Mouse (Mus musculus): ENCODE results near the gene Gpnmb.

Gpnmb gene

DNA sequence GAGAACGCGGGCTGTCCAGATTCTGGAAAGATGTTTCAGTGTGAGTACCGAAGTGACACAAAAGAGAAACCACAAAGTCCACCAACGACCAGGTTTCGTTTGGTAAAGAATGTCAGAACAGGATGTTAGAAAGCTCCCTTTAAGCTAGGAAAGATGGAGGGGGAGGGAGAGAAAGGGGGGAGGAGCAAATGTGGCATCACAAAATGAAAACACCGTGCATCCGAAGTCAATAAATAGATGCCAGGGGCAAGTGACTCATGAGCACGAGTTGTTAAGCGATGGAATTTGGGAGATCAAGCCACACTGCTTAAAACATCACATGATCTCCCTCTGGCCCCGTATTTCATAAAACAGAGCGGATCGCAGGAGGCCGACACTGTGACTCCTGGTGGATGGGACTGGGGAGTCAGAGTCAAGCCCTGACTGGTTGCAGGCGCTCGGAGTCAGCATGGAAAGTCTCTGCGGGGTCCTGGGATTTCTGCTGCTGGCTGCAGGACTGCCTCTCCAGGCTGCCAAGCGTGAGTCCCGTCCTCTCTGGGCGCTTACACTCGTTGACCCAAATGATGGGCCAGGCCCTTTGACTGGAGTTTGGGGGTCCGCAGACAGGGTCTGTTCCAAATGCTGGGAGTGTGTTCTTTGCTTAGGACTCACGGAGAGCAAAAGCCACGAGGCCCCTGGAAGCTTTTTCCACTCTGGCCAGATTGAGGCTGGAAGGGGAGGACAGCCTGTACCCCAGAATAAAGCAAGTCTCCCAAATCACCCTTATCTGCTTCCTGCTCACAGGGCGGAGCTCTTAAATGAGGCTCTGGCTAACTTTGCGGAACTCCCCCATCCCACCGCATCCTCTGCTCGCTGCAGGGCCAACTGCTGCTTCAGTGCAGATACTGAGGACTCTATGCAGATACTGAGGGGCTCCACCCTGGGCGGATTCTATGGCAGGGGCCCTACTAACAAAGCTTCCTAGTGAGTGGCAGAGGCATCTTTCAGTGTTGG, at the start of gene Gpnmb:
Gene Gpnmb, plus strand, starts transcription at position 272 of the 993 bp plus-strand sequence.
- DNase-seq, result no peak

DNA sequence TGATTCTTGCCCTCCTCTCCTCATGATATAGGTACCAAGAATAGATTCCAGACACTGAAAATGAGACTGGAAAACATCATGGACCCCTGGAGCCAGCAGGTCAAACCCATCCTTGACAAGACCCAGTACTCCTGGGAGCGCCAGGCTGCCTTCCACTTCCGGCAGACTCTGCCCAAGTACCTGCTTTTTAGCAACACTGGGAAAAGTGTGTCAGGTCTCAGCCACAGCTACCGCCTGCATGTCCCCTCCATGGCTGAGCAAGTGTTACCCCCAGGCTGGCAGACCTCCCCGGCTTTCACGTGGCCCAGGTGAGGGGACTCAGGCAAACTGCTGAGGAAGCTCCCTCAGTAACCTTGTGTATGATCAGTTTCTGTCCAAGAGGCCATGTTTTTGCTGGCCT, 46.4 kb upstream of the Gpnmb start:
- DNase-seq, result no peak

DNA sequence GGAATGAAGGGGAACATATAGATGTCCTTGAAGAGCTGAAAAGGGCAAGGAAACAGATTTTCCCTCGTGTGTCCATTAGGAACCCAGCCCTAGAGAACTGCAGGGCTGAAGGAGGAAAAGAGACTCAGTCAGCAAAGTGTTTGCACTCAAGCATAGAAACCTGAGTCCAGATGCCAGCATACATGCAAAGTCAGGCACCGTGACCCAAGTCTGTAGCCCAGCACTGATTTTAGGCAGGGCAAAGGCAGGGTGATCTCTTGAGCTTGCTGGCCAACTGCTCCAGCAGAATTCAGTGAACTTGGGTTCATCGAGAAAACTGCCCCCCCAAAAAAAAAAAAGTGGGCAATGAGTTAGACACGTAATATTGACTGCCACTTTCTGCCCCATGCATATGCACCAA, 44.4 kb upstream of the Gpnmb start:
- DNase-seq, result peak; percentile 32 to 47

DNA sequence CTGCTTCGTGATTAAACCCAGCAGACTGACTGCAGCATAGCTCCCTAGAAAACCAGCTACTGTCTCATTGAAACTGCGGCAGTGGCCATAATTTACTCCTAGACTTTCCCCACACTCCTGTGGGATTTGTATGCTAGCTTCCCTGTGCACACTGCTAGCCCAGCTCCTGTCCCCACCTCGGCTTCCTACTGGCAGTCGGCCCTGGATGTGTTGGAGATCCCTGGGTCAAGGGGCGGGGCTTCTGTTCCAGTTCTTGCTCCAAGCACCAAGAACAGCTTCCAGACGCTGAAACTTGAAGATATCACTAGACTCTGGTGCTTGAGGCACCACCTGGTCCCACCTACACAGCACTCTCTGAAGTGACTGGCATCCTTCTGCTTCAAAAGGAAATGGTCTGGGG, 38.2 kb upstream of the Gpnmb start:
- no peak for DNase-seq

DNA sequence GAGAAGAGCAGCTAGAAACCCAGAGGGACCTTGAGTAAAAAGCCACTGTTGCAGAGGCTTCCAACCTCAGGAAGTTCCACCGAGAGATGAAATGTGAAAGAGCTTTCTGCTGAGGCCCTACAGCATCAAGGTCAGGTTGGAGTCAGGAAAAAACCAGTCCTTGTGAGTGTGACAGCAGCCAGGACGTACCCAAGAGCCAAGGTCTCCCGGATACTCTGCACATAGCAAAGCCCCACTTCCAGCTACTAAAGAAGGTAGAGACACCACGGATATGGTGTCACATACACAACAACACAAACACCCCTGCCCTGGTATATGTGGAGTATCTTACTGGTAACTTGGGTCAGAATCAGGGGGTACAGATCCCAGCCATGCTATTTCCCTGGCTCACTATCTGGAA, 37.5 kb upstream of the Gpnmb start:
- DNase-seq, result no peak

DNA sequence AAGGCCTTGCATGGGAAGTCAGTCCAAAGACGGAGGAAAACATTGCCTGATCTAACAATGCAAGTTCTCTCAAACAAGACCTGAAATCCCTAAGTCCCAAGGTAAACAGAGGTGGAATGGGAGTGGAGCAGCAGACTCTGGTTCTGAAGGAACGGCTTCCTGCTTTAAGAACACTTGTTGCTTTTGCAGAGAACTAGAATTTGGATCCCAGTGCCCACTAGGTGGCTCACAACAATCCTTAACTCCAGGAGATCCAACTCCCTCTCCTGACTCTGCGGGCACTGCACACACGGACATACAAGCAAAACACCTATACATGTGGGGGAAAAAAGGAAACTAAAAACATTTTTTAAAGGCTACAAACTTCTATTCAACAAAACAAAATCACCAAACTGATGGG, 33.0 kb upstream of the Gpnmb start:
- peak in 1 of 2 experiments; percentile 14 for DNase-seq

DNA sequence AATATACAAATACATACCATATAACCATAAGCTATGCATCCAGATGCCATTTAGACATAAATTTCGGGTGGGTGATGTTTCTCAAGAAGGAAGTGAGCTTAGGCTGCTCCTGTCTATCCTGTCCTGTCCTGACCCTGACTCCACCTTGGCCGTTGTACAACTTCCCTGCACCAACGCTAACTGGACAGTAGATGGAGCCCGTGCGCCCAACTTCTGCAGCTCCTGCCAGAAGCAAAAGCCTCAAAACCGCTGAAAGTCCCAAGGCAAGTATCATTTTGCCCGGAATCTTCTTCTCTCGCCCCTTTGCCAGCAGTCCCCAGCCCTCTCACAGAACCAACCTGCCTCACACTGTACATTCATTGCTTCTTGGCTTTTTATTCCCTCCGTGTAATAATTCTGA, 28.4 kb upstream of the Gpnmb start:
- DNase-seq, result peak; percentile 42 to 68

DNA sequence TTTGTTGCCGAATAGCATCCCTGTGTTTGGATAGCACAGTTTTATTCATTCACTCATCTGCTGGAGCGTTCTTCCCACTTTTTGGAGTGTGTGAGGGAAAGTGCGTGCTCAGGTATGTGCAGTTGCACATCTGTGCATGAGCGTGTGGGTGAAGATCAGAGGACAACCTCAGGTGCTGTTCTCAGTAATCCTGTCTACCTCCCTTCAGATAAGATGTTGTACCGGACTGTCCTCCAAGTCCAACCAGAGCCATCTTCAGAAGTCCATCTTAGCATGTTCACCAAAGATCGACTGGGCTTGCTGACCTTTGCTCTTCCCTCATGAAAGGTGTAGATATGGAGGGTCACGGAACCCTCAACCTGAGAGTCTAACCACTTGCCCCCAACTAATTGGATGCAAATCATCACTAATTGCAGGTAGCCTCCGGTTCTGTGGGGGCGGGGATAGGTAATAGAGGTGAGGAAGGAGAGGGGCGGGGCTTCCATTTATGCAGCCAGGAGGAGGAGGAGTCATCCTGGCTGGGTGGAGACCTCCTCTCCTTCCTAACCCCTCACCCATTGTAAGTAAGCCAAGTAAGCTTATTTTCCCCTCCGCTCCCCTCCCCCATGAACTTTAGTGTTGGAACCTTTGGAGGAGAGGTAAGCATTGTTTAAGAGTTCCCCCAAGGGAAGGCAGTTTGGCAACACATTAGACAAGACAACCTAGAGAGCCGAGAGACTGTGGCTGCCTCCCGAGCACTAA, 27.8 kb upstream of the Gpnmb start:
- DNase-seq, result no peak

DNA sequence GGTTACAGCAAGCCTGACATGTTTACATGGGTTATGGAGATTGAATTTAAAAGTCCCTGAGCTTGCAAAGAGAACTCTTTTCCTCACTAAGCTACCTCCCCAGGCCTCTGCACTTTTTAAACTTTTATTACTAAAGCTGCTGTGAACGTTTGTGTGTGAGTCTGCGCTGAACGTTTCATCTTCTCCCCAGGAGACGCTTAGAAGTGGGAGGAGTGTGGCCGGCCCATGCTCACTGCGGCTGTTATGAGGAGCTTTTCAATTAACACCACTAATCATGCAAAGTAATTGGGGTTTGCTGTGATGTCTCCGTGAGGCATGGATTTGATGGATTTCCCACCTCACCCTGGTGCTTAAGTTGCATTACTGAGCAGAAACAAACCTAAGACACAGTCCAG, 27.2 kb upstream of the Gpnmb start:
- no peak for DNase-seq

DNA sequence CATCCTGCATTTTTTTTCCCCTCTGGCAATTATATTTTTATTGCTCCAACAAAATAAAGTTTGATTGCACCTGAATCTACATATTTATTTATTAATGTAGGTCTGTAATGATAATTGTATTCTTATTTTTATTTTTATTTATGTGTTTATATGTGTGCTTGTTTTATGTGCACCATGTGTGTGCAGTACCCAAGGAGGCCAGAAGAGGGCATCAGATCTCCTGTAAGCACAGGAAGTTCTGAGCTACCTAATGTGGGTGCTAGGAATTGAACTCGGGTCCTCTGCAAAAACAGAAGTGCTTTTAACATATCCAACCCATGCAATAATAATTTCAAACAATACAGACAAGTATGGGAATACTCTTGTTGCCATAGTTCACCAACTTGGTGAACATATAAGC, 26.7 kb upstream of the Gpnmb start:
- DNase-seq, result no peak

DNA sequence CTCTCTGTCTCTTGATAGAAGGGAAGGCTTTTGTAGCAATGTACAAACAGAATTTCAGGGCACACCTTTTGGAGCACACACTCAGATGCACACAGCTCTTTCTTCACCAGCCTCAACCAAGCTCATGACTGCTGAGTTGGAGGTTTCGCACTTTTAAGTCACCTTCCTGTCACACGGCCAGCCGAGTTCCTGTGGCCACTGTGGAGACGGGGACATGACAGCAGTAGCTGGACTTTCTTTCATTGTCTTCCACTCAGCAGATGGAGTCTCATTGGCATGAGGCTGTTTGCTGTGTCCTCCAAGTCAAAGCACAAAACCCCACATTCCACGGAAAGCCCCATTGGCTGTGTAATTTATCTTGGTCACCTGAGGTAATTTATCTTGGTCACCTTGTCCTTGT, 25.2 kb upstream of the Gpnmb start:
- no peak for DNase-seq

DNA sequence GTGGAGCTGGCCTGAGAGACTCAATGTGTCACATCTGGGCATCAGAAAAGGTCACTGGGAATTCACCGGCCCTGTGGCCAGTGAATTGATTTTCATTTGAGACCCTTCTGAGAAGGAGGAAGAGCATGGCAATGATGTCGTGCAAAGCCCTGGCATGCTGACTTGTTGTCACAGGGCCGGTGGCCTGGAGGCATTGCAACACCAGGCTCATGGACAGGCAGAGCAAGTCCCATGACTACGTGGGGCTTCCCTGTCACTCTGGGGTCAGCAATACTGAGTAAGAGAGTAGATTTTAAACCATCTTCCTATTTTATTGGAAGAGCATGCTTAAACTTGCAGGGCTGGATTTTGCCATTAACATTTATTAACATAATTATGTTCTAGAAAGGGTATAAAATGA, 23.3 kb upstream of the Gpnmb start:
- DNase-seq, result no peak

DNA sequence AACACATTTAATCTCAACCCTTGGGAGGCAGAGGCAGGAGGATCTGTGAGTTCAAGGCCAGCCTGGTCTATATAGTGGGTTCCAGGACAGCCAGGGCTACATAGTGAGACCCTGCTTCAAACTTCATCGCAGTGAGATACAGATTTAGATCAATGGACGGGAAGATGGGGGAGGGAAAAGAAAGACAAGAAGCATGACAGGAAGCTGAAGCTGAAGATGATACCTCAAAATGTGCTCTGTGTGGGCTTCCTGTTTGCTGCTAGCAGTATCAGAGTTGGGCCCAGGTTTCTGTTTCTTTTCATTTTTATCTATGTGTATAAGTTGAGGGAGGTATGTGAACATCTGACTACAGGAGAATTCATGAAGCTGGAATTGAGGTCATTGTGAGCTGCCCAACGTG, 22.9 kb upstream of the Gpnmb start:
- DNase-seq, result no peak

DNA sequence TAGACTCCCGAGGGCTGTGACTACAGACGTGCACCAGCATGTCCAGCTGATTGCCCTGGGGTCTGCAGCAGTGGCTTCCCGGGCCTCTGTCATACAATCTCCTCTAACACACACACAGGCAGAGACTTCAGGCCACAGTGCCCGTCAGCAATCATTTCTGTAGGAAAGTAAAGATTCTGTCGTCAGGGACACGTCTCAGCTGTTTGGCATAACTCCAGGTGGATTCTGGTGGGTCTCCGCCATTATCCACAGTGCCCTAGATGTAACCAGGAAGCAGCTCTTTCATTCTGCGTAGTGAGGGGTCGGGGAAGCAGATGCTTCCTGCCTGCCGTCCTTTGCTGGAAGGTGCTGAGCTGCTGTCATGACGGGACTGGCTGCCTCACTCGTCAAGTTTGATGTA, 19.2 kb upstream of the Gpnmb start:
- no peak for DNase-seq

DNA sequence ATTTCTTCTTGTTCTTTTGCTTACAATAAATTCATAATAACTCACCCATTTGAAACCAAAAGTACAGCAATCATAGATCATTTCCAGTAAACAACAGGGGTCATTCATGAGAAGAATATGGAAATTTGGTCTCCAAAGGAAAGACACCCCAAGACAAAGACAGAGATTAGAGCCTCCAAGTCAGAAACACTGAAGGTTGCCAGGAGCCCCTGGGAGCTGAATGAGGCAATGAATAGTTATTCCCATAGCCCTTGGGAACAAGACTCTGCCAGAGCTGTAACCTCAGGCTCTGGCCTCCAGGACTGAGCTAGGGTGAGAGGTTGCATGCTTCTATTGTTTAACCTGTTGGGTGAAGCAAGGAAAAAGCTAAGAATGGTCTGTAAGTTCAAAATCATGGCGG, 17.0 kb upstream of the Gpnmb start:
- DNase-seq, result no peak

DNA sequence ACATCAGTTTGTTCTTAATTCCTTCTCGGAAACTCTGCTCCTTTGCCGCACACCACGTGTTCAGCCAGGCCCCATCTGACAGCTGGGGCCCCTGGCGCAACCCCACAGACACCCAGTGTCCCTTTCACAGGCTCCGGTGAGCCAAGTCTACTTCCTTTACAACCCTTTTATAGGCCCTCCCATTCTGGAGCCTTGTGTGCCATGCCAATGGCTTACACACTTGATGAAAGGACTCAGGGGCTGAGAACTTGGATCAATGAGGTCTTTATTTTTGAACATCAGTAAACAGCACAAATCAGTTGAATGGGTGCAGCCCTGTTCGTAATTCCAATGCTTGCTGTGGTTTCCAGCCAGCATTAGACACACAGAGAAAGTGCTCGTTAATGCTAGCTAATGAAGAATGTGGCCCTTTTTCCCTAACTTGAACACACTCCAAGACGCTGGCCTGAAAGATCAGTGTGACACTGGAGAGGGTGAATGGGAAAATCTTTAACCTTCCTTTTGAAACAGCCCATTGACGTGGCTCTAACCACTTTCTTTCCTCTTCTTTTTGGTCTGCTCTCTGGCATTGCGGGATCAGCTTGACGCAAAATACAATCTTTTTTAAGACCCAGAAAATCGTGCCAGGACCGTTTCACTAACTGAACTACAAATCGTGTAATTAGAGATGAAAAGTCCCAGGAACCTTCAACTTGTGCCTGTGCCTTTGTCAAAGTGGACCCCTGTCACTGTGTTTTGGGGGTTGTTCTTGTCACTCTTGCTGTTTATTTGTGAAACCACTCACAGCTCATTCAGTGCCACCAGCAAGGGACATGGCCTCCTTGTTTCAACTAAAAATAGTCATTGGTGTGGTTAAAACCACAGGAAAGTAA, 15.0 kb upstream of the Gpnmb start:
- DNase-seq, result no peak

DNA sequence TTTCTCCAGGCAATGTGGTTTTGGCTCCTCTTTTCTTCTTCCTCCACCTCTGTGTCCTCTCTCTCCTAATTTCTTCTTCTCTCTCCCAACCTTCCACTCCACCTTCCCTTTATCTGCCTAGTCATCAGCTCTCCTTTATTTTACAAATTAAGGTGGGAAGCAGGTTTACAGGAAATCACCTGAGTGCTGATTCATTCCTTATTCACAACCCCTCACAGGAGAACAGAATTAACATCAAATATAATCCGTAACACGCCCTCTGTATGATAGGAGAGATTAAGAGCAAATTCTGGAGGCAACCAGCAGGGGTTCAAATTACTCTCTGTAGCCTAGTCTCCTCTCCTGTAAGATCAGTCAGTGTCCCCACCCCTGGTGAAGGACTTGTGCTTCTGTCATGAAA, 14.0 kb upstream of the Gpnmb start:
- no peak for DNase-seq

DNA sequence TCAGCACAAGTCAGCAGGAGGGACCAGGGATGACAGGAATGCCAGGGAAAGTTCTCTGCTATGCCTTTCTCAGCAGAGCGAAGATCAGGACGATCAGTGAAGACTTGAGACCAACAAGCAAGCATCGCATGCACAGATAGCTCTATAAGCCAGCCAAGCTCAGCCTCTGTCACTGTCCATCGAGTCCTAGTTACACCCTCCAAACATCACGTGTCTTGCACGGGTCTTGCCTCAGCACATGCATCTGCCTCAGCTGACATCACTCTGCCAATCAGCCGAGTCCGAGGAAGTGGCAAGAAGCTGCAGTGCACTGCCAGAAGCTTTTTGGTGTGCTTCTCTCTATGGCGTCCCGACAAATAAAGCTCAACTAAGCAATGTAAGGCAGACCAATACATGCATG, 13.0 kb upstream of the Gpnmb start:
- no peak for DNase-seq

DNA sequence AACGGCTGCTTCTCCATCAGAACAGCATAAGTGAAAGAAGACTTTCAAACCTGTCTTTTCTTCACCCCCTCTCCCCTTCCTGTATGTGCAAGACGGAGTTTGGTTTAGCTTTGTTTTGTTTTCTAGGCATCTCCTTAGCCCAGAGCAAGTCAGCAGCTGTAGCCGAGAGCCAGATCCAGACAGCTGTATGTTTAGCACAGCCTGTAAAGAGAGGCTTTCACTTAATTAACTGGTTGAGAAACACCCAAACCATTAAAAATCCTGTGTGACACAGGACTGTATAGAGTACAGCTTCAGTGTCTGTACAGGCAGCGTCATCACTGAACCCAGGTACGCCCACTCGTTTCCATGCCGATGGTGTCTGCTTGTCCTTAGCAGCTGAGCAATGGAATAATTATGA, 11.1 kb upstream of the Gpnmb start:
- no peak for DNase-seq

DNA sequence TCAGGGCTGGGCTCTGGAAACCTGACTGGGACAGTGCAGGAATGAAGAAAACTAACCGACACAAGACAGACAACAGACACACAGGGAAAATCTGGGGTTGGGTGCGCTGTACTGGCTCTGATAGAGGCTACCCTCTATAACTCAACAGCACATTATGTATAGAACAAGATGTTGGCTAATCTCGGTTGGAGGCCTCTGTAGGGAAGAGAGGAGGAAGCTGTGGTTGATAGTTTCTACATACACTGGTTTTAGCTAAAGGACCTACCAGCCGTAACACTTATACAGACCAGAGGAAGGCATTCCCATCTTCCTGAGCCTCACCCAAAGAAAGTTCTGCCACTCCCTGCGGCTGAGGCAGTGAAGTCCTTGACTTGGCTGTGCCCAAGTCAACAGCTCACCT, 9.8 kb upstream of the Gpnmb start:
- no peak for DNase-seq

DNA sequence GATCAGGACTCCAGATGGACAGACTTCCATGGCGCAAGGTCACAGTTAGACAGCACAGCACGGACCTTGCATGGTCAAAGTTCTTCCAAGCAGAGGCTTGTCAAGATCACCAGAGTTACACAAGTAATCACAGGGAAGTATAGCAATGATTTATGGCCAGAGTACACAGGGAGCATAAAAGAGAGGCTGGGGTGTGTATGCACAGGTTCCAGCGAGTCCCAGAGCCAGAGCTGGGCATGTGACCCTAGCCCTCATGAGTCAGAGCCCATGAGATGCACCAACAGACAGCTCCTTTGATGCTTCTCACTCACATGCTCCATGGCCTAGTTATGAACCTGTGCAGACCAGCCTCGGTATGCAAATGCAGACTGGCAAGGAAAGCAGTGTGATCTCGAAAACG, 8.3 kb upstream of the Gpnmb start:
- no peak for DNase-seq

DNA sequence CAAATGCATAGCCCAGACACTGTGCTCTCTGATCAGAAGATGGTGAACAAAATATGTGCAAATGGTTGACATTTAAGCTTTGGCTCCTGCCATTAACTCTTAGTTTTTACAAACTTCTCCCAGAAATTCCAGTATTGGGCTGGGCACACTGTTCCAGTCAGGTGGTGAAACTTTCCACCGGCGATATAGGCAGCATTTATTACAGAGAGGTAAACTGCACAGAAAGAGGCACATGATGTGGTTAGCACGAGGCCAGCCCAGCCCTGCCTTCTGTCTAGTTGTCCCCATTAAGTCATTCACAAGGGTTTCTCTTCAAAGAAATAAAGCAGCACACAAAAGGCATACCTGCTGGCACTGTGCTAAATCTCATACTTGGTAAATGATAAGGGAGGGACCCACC, 7.6 kb upstream of the Gpnmb start:
- DNase-seq, result no peak

DNA sequence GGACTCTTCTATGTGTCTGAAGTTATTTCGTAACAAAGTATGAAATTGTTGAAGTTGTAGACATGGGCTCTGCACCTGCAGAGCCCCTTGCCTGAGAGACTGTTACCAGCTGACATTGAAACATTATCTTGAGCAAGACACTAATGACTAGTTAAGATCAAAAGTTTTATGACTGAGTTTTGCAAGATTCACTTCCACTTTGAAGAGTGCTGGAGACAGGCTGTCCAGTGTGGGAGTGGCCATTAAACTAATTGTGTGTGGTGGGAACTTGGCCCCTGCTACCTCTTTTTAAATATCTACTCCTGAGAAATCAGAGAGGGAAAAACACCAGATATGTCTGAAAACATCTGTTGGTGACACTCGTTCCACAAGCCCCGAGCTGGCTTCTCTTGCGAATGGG, 5.1 kb upstream of the Gpnmb start:
- no peak for DNase-seq
